Mouse (Mus musculus): Measurements from ENCODE around the gene Rapgef1. TPM values are rescaled to one million over a fixed set of nuclear protein-coding genes. Genes with fewer than 3 reads are reported as not detected.

Gene Rapgef1
- total and polyA plus RNA-seq, 2 experiments, result 11.8 to 25.3 TPM

DNA sequence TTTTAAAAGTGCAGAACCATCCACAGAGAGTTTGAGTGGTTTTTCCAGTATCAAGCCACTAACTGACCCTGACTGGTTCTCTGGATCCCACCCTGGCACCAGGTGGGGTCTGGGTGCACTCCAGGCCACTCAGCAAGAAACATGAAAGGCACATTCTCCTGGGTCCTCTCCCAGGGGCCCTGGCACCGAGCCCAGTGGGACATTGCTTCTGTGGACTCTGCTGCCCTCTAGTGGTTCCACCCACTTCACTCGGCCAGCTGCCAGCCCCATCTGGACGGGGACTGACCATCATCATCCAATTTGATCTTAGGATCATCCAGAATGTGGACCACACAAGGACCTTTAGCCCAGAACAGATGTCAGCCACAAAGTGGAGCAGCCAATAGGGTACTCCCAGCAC is 15.6 kb upstream of the Rapgef1 start:
- no peaks in the 10 kb centered on the region for H3K4me1 ChIP-seq (ENCODE audit: control insufficient read depth, insufficient read depth, low read length)
- H3K27me3 ChIP-seq (ENCODE audit: control insufficient read depth, insufficient read depth, low read length), result no peaks in the 10 kb centered on the region
- no peak overlapping the region for H3K27ac ChIP-seq (replicated peaks; ENCODE audit: insufficient read depth, low read depth, low read length)
- H3K9ac ChIP-seq (ENCODE audit: low read depth, low read length), result no peak overlapping the region
- no peaks in the 10 kb centered on the region for H3K79me2 ChIP-seq (ENCODE audit: control insufficient read depth, insufficient read depth, low read length)
- H3K36me3 ChIP-seq (ENCODE audit: control insufficient read depth, insufficient read depth, low read length), result no peaks in the 10 kb centered on the region
- DNase-seq (ENCODE audit: extremely low read depth, low read depth, low spot score), result no peak
- peak; percentile 97 for TF ChIP-seq CTCF (IDR thresholded peaks at IDR 0.05; ENCODE audit: low read depth, low read length)
- TF ChIP-seq POLR2A (IDR thresholded peaks at IDR 0.05; ENCODE audit: extremely low read depth, insufficient read depth, low read length), result no peak
- no peak overlapping the region for H3K4me3 ChIP-seq (ENCODE audit: insufficient read depth, low read depth, low read length)
- 0% methylated on average over 3 of the region's 3 CpGs for WGBS

DNA sequence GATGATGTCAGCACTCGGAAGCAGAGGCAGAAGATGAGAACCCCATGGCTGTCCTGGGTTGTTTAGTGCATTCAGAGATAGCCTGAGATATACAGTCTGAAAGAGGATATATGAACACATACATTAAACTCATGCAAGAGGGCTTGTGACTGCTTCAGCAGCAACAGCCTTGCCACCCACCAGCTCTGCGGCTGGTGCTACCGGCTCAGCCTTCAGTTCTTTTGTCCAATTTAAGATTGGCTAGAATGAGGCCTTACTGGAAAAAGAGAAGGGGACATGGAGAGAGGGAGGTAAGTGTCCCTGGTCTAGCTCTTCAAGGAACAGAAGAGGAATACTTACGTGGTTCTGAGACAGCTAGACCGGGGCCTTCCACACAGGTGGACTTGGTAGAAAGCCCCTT is 13.9 kb upstream of the Rapgef1 start:
- H3K27me3 ChIP-seq (ENCODE audit: control insufficient read depth, insufficient read depth, low read length), result no peaks in the 10 kb centered on the region
- H3K4me1 ChIP-seq (ENCODE audit: control insufficient read depth, insufficient read depth, low read length), result no peaks in the 10 kb centered on the region
- TF ChIP-seq CTCF (IDR thresholded peaks at IDR 0.05; ENCODE audit: low read depth, low read length) (no peak), POLR2A (IDR thresholded peaks at IDR 0.05; ENCODE audit: extremely low read depth, insufficient read depth, low read length) (no peak)
- no peak overlapping the region for H3K4me3 ChIP-seq (ENCODE audit: insufficient read depth, low read depth, low read length)
- H3K79me2 ChIP-seq (ENCODE audit: control insufficient read depth, insufficient read depth, low read length), result no peaks in the 10 kb centered on the region
- no peak overlapping the region for H3K9ac ChIP-seq (ENCODE audit: low read depth, low read length)
- no peak for DNase-seq (ENCODE audit: extremely low read depth, low read depth, low spot score)
- 89% methylated on average over 5 of the region's 5 CpGs for WGBS
- no peak overlapping the region for H3K27ac ChIP-seq (replicated peaks; ENCODE audit: insufficient read depth, low read depth, low read length)
- H3K36me3 ChIP-seq (ENCODE audit: control insufficient read depth, insufficient read depth, low read length), result no peaks in the 10 kb centered on the region

DNA sequence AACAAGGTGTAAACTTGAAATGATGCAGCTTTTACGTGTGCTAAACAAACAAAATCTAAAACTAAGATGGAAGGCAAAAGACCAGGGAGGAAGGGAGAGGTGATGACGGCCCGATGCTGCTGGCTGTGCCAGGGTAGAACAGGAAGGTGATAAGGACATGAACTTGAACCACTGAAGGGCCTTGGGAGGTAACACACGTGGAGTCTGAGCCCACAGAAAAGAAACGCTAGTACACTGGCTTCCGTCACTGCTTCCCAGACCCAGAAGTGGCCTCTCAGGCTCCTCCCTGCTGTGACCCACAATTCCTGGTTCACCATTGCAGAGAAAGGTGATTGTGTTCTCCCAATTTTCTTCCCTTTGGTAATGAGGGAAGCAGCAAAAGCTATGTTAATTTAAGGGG is 13.1 kb upstream of the Rapgef1 start:
- 49% methylated on average over 6 of the region's 6 CpGs for WGBS
- H3K4me3 ChIP-seq (ENCODE audit: insufficient read depth, low read depth, low read length), result no peak overlapping the region
- no peaks in the 10 kb centered on the region for H3K36me3 ChIP-seq (ENCODE audit: control insufficient read depth, insufficient read depth, low read length)
- no peaks in the 10 kb centered on the region for H3K27me3 ChIP-seq (ENCODE audit: control insufficient read depth, insufficient read depth, low read length)
- DNase-seq (ENCODE audit: extremely low read depth, low read depth, low spot score), result no peak
- no peak for TF ChIP-seq POLR2A (IDR thresholded peaks at IDR 0.05; ENCODE audit: extremely low read depth, insufficient read depth, low read length)
- TF ChIP-seq CTCF (IDR thresholded peaks at IDR 0.05; ENCODE audit: low read depth, low read length), result no peak
- H3K79me2 ChIP-seq (ENCODE audit: control insufficient read depth, insufficient read depth, low read length), result no peaks in the 10 kb centered on the region
- no peak overlapping the region for H3K27ac ChIP-seq (replicated peaks; ENCODE audit: insufficient read depth, low read depth, low read length)
- no peaks in the 10 kb centered on the region for H3K4me1 ChIP-seq (ENCODE audit: control insufficient read depth, insufficient read depth, low read length)
- no peak overlapping the region for H3K9ac ChIP-seq (ENCODE audit: low read depth, low read length)

DNA sequence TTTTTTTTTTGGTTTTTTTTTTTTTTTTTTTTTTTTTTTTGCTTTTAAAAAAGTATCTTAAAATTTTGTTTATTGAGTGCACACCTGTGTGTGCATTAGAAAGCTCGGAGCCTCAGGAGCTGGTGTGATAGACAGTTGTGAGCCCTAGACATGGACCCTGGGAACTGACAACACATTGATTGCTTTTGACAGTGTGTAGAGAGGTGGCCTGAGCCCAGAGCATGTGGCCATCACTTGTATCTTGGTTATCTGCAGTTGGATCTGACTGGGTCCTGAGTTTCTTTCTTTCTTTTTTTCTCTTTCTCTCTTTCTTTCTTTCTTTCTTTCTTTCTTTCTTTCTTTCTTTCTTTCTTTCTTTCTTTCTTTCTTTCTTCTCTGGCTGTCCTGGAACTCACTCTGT is 2.2 kb upstream of the Rapgef1 start:
- Histone ChIP-seq H3K4me1 (ENCODE audit: control insufficient read depth, insufficient read depth, low read length) (peaks cover 16% of the 10 kb centered on the region), H3K36me3 (ENCODE audit: control insufficient read depth, insufficient read depth, low read length) (no peaks in the 10 kb centered on the region), H3K79me2 (ENCODE audit: control insufficient read depth, insufficient read depth, low read length) (peaks cover 24% of the 10 kb centered on the region; the same call in 1 of the 2 replicates), H3K27me3 (ENCODE audit: control insufficient read depth, insufficient read depth, low read length) (no peaks in the 10 kb centered on the region), H3K27ac (replicated peaks; ENCODE audit: insufficient read depth, low read depth, low read length) (no peak overlapping the region), H3K9ac (ENCODE audit: low read depth, low read length) (no peak overlapping the region), H3K4me3 (ENCODE audit: insufficient read depth, low read depth, low read length) (no peak overlapping the region)
- 100% methylated on average over 1 of the region's 1 CpGs for WGBS
- TF ChIP-seq POLR2A (IDR thresholded peaks at IDR 0.05; ENCODE audit: extremely low read depth, insufficient read depth, low read length) (no peak), CTCF (IDR thresholded peaks at IDR 0.05; ENCODE audit: low read depth, low read length) (no peak)
- no peak for DNase-seq (ENCODE audit: extremely low read depth, low read depth, low spot score)

DNA sequence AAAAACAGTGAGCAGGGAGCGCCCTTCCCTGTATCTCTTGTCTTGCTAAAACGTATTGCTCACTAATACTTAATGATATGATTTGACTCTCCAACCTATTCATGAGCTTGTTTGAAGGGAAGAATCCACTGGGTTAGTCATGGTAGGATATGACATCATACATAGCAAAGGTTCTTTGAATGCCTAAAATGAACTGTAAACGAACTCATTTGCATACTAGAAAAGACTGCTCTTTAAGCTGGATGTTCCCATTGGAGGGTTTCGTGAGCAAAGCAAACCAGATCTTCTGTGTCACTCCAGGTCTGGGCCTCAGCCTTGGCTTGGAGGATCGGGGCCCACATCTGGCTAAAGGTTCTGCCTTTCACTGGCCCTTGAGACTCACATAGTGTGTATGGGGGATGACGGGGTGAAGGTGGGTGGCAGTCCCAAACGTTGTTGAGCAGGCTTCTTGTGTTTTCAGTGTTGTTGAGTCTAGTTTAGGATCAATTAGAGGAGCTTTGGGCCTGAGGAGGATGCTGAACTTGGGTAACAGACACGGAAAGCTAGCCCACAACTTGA is 515 bp upstream of the Rapgef1 start:
- 68% methylated on average over 8 of the region's 8 CpGs for WGBS
- no peak for DNase-seq (ENCODE audit: extremely low read depth, low read depth, low spot score)
- Histone ChIP-seq H3K4me3 (ENCODE audit: insufficient read depth, low read depth, low read length) (no peak overlapping the region), H3K36me3 (ENCODE audit: control insufficient read depth, insufficient read depth, low read length) (no peaks in the 10 kb centered on the region), H3K27me3 (ENCODE audit: control insufficient read depth, insufficient read depth, low read length) (no peaks in the 10 kb centered on the region), H3K79me2 (ENCODE audit: control insufficient read depth, insufficient read depth, low read length) (peaks cover 24% of the 10 kb centered on the region; the same call in 1 of the 2 replicates), H3K9ac (ENCODE audit: low read depth, low read length) (no peak overlapping the region), H3K27ac (replicated peaks; ENCODE audit: insufficient read depth, low read depth, low read length) (no peak overlapping the region), H3K4me1 (ENCODE audit: control insufficient read depth, insufficient read depth, low read length) (peaks cover 29% of the 10 kb centered on the region)
- TF ChIP-seq POLR2A (IDR thresholded peaks at IDR 0.05; ENCODE audit: extremely low read depth, insufficient read depth, low read length), result no peak
- TF ChIP-seq CTCF (IDR thresholded peaks at IDR 0.05; ENCODE audit: low read depth, low read length), result no peak

DNA sequence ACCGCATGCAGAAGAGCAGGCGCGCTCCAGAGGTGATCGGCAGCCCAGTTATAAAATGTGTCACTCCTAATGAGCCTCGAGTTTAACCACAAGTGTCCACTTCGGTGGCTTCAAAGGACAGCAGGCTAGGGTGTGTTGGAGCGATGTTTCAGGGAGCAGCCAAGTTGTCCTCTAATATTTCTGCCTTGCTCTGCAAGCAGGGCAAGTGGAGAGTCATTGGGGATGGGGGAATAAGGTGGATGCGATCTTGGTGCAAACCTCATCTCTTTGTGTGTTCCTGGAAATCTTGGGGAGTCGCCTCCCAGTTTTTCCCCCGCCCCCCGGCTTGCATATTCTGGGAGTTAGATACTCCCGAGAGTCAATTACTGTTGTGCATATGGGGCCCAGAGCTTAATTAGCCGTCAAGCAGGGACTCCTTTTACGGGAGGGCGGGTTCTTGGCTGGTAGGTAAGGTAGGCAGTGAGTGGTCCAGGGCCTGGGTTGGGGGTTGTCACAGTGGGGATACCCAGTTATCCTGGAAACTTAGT is 844 bp downstream of the Rapgef1 start:
- Histone ChIP-seq H3K9ac (ENCODE audit: low read depth, low read length) (peak overlapping the region; percentile 97), H3K4me1 (ENCODE audit: control insufficient read depth, insufficient read depth, low read length) (peaks cover 41% of the 10 kb centered on the region), H3K4me3 (ENCODE audit: insufficient read depth, low read depth, low read length) (peak overlapping the region; percentile 96), H3K36me3 (ENCODE audit: control insufficient read depth, insufficient read depth, low read length) (no peaks in the 10 kb centered on the region), H3K27me3 (ENCODE audit: control insufficient read depth, insufficient read depth, low read length) (no peaks in the 10 kb centered on the region), H3K27ac (replicated peaks; ENCODE audit: insufficient read depth, low read depth, low read length) (peak overlapping the region; percentile 81), H3K79me2 (ENCODE audit: control insufficient read depth, insufficient read depth, low read length) (peaks cover 33% of the 10 kb centered on the region)
- WGBS, result 4% methylated on average over 15 of the region's 15 CpGs
- no peak for TF ChIP-seq CTCF (IDR thresholded peaks at IDR 0.05; ENCODE audit: low read depth, low read length)
- no peak for TF ChIP-seq POLR2A (IDR thresholded peaks at IDR 0.05; ENCODE audit: extremely low read depth, insufficient read depth, low read length)
- peak; percentile 43 for DNase-seq (ENCODE audit: extremely low read depth, low read depth, low spot score)
